Mouse (Mus musculus) adrenal gland, adult 8-10 months (tissue): ENCODE measurements around the gene Myl6. TPM values are rescaled to one million over a fixed set of nuclear protein-coding genes. Genes with fewer than 3 reads are reported as not detected.
"Not testable (repeated sequence)": the region's sequence is repeated elsewhere in the genome, so short reads cannot be mapped to it uniquely, and the experiment has no call there.

Source experiments
- DNase-seq: peaks from one replicate; pipeline ENCODE4 v3.0.0; 2022
- total RNA-seq, 4 experiments: library from RNA; stranded (reverse); gene quantifications; 2 replicates each; pipeline ENCODE4 v1.2.4; 2022

The Myl6 gene
- total RNA-seq, 4 experiments from 2014 or later = 760 to 841 (median 820) TPM

DNA sequence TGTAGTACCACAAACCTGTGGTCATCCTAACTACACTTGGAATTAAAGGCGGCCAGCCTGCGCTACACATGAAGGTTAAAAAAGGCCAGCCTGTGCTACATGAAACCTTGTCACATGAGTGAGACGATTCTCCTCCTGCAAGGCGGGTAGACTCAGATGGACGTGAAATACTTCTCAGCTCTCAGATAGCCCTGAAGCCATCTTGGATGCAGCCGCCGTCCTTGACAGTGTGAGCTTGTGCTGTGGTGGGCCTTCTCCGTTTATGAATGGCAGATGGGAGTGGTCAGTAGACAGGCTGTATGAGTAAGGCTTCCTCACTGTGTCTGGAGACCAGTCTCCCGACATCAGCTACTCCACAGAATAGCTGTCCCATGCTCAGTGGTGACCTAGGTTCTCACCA, 15.3 kb upstream of the Myl6 start:
- DNase-seq = no peak

DNA sequence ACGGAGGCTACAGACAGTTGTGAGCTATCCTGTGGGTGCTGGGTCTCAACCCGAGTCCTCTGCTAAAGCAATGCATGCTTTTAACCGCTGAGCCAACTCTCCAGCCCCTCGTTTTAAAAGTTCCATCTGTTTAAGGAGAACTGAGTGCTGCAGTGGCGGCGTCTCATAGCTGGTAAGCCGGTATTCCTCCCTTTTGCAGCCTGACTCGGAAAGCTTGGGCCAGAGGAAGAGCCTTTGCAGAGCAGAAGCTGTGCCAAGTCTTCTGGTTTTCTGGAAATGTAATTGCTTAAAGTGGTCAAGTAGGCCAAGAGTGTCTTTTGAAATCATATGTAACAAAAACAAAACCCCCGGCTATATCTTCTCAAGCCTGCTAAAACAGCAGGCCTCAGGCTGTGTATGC, 14.3 kb upstream of the Myl6 start:
- DNase-seq = no peak

DNA sequence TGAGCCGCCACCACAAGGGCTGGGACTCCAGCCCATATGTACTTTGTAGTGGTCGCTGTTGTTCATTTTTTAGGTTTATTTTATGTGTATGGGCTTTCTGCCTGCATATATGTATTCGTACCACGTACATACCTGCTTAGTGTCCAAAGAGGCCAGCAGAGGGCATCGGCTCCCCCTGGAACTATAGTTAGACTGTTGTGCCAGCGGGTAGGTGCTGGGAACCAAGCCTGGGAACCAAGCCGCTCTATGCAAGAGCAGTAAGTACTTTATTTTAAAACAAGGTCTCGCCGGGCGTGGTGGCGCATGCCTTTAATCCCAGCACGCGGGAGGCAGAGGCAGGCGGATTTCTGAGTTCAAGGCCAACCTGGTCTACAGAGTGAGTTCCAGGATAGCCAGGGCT, 12.0 kb upstream of the Myl6 start:
- DNase-seq = no peak

- not testable (repeated sequence) for DNase-seq
Observed at GRCm38 (mm10) chr10:128505371-128505667, 11.4 kb upstream of the Myl6 start.

- no peak for DNase-seq
Observed at GRCm38 (mm10) chr10:128504641-128505370, 10.9 kb upstream of the Myl6 start.

- DNase-seq = no peak
Observed at GRCm38 (mm10) chr10:128504012-128504411, 10.1 kb upstream of the Myl6 start.

GRCm38 (mm10) chr10:128503532-128503931, 9.6 kb upstream of the Myl6 start:
- no peak for DNase-seq

DNA sequence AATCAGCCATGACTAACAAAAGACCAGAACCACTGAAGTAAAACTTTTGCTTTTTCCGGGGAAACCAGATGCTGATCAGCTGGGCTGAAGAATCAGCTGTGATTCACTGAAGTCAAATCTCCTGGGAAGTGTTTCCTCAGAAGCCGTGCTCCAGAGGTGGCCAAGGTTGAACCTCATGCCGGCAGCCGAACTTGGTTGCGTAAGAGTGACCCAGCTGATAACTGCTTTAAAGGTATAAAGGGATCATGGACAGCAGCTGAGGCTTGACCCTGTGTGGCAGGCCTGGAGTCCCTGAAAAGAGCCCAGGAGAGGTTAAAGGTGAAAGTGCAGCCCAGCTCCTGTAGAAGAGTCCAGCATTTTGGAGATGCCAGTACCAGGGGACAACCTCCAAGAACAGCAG, 8.4 kb upstream of the Myl6 start:
- peak; percentile 73 for DNase-seq

GRCm38 (mm10) chr10:128499116-128499671, 5.2 kb upstream of the Myl6 start:
- DNase-seq = peak; percentile 66

- peak; percentile 98 for DNase-seq
Observed at GRCm38 (mm10) chr10:128498590-128498989, 4.6 kb upstream of the Myl6 start, which contains the start of gene Myl6b. Myl6b (minus strand) TSS chr10:128498685.

- DNase-seq = no peak
Observed at GRCm38 (mm10) chr10:128497134-128497737, 3.3 kb upstream of the Myl6 start.

DNA sequence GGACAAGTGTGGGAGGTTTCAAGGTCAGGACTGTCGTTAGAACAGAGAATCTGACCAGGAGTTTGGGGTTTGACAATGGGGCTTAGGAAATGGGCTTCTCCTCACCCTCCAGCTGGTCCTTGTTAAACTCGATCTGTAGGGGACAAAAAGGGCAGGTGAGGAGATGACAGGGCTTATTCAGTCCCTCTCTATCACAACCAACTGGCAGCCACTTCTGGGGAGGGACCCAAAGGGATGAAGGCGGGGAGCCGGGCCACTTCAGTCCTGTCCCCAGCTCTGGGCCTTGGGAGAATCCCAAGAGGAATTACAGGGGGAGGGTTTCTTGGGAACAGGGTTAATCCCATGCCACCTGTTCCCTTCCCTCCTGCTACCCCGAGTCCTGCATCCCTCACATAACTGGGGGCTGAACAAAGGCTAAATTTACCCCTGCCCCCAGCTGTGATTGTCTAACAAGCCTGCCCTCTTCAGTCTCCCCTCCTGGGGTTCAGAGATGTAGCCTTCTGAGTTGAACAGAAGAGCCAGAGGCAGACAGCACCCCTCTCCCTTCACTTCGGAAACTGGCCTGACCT, 2.6 kb upstream of the Myl6 start:
- no peak for DNase-seq

DNA sequence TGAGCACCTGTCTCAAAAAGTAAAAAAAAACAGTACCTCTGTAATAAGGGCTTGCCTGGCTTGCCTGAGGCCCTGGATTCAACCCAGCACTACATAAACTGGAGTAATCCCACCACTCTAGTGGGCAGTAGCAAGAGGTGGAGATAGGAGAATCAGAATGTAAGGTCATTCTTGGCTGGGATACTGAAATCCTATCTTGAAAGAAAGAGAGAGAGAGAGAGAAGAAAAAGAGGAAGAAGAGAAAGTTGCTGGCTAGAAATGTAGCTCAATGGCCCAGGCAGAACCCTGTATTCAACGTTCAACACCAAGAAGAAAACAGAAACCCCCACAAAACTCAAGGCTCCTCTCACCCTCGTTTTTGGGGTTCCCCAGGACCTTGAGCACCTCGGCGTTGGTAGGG, 2.0 kb upstream of the Myl6 start:
- no peak for DNase-seq

GRCm38 (mm10) chr10:128495270-128495669, 1.3 kb upstream of the Myl6 start:
- DNase-seq = no peak

DNA sequence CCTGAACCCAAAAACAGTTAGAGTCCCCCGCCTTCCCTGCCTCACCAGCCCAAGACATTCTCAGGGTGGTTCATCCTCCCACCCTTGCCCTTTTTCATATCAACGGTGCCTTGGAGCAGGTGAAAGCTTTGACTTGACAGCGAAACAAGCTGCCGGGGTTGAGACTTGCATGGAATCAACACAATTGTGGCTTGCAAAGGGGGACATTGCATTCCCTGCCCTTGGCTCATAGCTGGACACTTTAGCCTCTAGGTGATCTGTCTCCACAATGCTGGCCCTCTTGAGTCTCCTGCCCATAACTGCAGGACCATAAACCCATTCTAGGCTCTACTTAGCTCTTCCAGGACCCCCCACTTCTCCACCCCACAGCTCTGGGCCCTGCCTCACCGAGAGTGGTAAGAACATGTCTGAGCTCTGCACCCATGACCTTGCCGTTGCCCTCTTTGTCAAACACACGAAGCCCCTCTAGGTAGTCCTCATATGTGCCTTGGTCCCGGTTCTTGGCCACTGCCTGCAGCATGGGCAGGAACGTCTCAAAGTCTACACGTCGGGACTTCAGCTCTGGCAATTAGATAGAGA, 811 bp upstream of the Myl6 start:
- DNase-seq = no peak

DNA sequence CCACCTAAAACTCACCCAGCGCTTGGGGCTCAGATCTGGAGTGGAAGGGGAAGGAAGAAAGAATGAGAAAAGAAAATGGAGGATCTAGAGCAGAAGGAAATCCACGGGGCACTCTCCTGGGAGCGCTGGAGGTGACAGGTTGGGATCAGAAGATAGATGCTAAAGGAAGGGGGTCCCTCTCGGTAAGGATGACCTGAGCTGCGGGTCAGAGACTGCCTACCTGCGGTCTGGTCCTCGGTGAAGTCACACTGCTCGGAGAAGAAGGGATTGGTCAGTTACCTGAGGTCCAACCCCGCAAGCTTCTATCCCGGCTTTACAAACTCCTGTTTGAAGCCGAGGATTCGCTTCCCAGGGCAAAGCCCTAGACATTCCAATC, 638 bp downstream of the Myl6 start:
- no peak for DNase-seq

- DNase-seq = peak; percentile 70
Observed at GRCm38 (mm10) chr10:128492633-128493311, 1.2 kb downstream of the Myl6 start.

GRCm38 (mm10) chr10:128492051-128492450, 1.9 kb downstream of the Myl6 start:
- DNase-seq = not testable (repeated sequence)

DNA sequence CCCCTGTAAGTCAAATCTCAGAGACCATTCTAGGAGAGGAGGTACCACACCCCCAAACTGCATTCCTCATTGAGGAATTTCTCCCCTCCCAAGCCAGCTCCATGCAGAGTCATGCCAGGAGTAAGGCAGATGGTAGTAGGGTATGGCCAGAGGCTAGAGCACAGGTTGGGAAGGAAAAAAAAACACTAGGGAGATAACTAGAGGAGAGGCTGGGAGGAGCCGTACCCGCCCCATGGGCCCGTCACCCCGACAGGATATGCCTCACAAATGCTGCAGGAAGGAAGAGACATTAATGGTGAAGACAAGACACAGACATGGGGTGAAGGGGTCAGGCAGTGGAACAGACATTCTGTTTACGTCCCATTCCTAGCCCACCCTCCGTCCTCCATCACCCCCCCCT, 2.5 kb downstream of the Myl6 start:
- DNase-seq = peak; percentile 47

GRCm38 (mm10) chr10:128490912-128491311, 3.0 kb downstream of the Myl6 start:
- DNase-seq = no peak

- DNase-seq = no peak
Observed at GRCm38 (mm10) chr10:128490232-128490631, 3.7 kb downstream of the Myl6 start.

DNA sequence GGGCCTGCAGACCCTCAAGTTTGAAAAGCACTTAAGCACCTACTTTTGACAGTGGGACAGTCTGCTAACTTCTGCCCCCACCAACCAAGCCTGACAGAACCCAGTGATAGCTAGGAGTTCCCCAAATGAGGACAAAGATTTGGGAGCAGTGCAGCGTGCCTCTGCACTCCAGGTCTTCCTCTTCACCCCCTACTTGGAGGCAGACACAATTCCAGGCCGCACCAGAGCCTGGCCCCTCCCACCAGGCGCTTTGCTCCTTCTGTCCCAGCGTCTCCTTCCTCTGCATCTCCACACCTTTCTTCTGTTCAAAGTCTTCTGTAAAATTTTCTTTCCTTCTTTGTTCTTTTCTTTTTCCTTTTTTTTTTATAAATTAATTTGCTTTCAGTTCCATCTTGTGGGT, 4.2 kb downstream of the Myl6 start:
- no peak for DNase-seq

GRCm38 (mm10) chr10:128489380-128489779, 4.6 kb downstream of the Myl6 start:
- no peak for DNase-seq
